Mouse (Mus musculus) small intestine, adult 2 months (tissue): ENCODE results near the gene Kcnh5. TPM values are rescaled to one million over a fixed set of nuclear protein-coding genes. Genes with fewer than 3 reads are reported as not detected.

Source experiments
- H3K27ac ChIP-seq: fragments of 200-500 bp; 2 replicates; pipeline ENCODE4 v1.5.1; 2012; ENCODE audit warnings: low read depth, low read length, control low read depth, inconsistent platforms; ENCODE audit not compliant: insufficient read depth
- H3K27me3 ChIP-seq: fragments of 200-500 bp; 2 replicates; pipeline ENCODE4 v1.6.1; 2012; ENCODE audit warnings: mild to moderate bottlenecking, moderate library complexity, low read length, inconsistent platforms; ENCODE audit not compliant: control insufficient read depth, insufficient read depth
- H3K36me3 ChIP-seq: fragments of 200-500 bp; 2 replicates; pipeline ENCODE4 v1.6.1; 2012; ENCODE audit warnings: mild to moderate bottlenecking, low read length, control low read depth, inconsistent platforms; ENCODE audit not compliant: control insufficient read depth, insufficient read depth
- H3K4me1 ChIP-seq: fragments of 200-500 bp; 2 replicates; pipeline ENCODE4 v1.6.1; 2012; ENCODE audit warnings: low read length, inconsistent platforms, mixed read lengths; ENCODE audit not compliant: control insufficient read depth, insufficient read depth, insufficient read length
- H3K4me3 ChIP-seq: fragments of 200-500 bp; 2 replicates; pipeline ENCODE4 v1.5.1; 2012; ENCODE audit warnings: low read depth, mild to moderate bottlenecking, control low read depth, inconsistent platforms, low read length, moderate library complexity
- CTCF ChIP-seq: fragments of 200-500 bp; IDR thresholded peaks from 2 replicates; pipeline ENCODE4 v1.5.1; 2012; ENCODE audit warnings: low read depth, mild to moderate bottlenecking, control low read depth, inconsistent platforms, low read length, moderate library complexity, mixed read lengths; ENCODE audit not compliant: insufficient replicate concordance, insufficient read length; ENCODE audit errors: extremely low read depth
- POLR2A ChIP-seq: fragments of 200-500 bp; IDR thresholded peaks from 2 replicates; pipeline ENCODE4 v1.6.1; 2012; ENCODE audit warnings: low read depth, mild to moderate bottlenecking, control low read depth, inconsistent platforms, low read length, moderate library complexity
- WGBS: fragments of 180-500 bp; shearing (Covaris S2); methylation state at CpG from one replicate; pipeline ENCODE4 v1.1.7; 2018; 5-methylcytosine and 5-hydroxymethylcytosine counted together
- polyA plus RNA-seq: library from polyadenylated mRNA; depleted of rRNA; stranded (reverse); fragments of >200 nt; gene quantifications from 2 replicates; pipeline ENCODE4 v1.2.3, GENCODE M21; 2012

The Kcnh5 gene
- polyA plus RNA-seq, 1 experiment: not detected

GRCm38 (mm10) chr12:74889419-74889818 is 287.7 kb downstream of the Kcnh5 start:
- TF ChIP-seq CTCF (no peak), POLR2A (no peak)
- Histone ChIP-seq H3K4me1 (no peaks in the 10 kb centered on the region), H3K27ac (no peak overlapping the region), H3K36me3 (no peaks in the 10 kb centered on the region), H3K4me3 (no peak overlapping the region), H3K27me3 (no peaks in the 10 kb centered on the region)
- WGBS: 68% methylated on average over 3 of the region's 3 CpGs

- 85% methylated on average over 1 of the region's 1 CpGs for WGBS
- no peaks in the 10 kb centered on the region for H3K27me3 ChIP-seq
- H3K27ac ChIP-seq: no peak overlapping the region
- no peaks in the 10 kb centered on the region for H3K36me3 ChIP-seq
- H3K4me3 ChIP-seq: no peak overlapping the region
- no peaks in the 10 kb centered on the region for H3K4me1 ChIP-seq
- TF ChIP-seq POLR2A: no peak
- TF ChIP-seq CTCF: no peak
Measured at GRCm38 (mm10) chr12:74887064-74887463, 290.1 kb downstream of the Kcnh5 start.

GRCm38 (mm10) chr12:74881344-74881743 is 295.8 kb downstream of the Kcnh5 start:
- H3K27me3 ChIP-seq: no peaks in the 10 kb centered on the region
- TF ChIP-seq CTCF (no peak), POLR2A (no peak)
- H3K4me3 ChIP-seq: no peak overlapping the region
- no peak overlapping the region for H3K27ac ChIP-seq
- WGBS: 87% methylated on average over 6 of the region's 6 CpGs
- no peaks in the 10 kb centered on the region for H3K4me1 ChIP-seq
- no peaks in the 10 kb centered on the region for H3K36me3 ChIP-seq

- Histone ChIP-seq H3K36me3 (no peaks in the 10 kb centered on the region), H3K27me3 (no peaks in the 10 kb centered on the region), H3K4me1 (no peaks in the 10 kb centered on the region), H3K27ac (no peak overlapping the region), H3K4me3 (no peak overlapping the region)
- TF ChIP-seq CTCF (no peak), POLR2A (no peak)
- WGBS: 78% methylated on average over 2 of the region's 2 CpGs
Measured at GRCm38 (mm10) chr12:74855666-74856065, 321.5 kb downstream of the Kcnh5 start.

GRCm38 (mm10) chr12:74854263-74854662 is 322.9 kb downstream of the Kcnh5 start:
- no peaks in the 10 kb centered on the region for H3K36me3 ChIP-seq
- no peaks in the 10 kb centered on the region for H3K27me3 ChIP-seq
- H3K4me3 ChIP-seq: no peak overlapping the region
- no peaks in the 10 kb centered on the region for H3K4me1 ChIP-seq
- 58% methylated on average over 1 of the region's 1 CpGs for WGBS
- TF ChIP-seq CTCF: no peak
- no peak for TF ChIP-seq POLR2A
- no peak overlapping the region for H3K27ac ChIP-seq

- Histone ChIP-seq H3K27ac (no peak overlapping the region), H3K36me3 (no peaks in the 10 kb centered on the region), H3K27me3 (no peaks in the 10 kb centered on the region), H3K4me1 (no peaks in the 10 kb centered on the region), H3K4me3 (no peak overlapping the region)
- WGBS: 57% methylated on average over 2 of the region's 2 CpGs
- TF ChIP-seq CTCF: no peak
- no peak for TF ChIP-seq POLR2A
Measured at GRCm38 (mm10) chr12:74850323-74850722, 326.8 kb downstream of the Kcnh5 start.

- Histone ChIP-seq H3K27me3 (no peaks in the 10 kb centered on the region), H3K4me1 (no peaks in the 10 kb centered on the region), H3K27ac (no peak overlapping the region), H3K36me3 (no peaks in the 10 kb centered on the region), H3K4me3 (no peak overlapping the region)
- TF ChIP-seq CTCF (no peak), POLR2A (no peak)
- WGBS: 74% methylated on average over 4 of the region's 4 CpGs
Measured at GRCm38 (mm10) chr12:74849912-74850311, 327.2 kb downstream of the Kcnh5 start.
